Mouse (Mus musculus): ENCODE measurements at regions not wholly inside any gene's neighbourhood (a gene's known extent, or its start where the extent isn't known, plus 50 kb on each side); places are given as distances from the start of the nearest gene placed in this dataset.

- TF ChIP-seq POLR2A (IDR thresholded peaks at IDR 0.05; ENCODE audit: low read depth, low read length) (no peak), CTCF (IDR thresholded peaks at IDR 0.05; ENCODE audit: extremely low read depth, insufficient read length, insufficient replicate concordance, low read depth, low read length) (no peak)
Measured at GRCm38 (mm10) chr3:15200990-15201389, 131.1 kb downstream of the Gm9733 start.

Measured in small intestine, adult 2 months (tissue).